Mouse (Mus musculus) inflammation-experienced regulatory T-cells, adult 6 months (primary cell): ENCODE measurements around the gene Psmb2. TPM values are rescaled to one million over a fixed set of nuclear protein-coding genes. Genes with fewer than 3 reads are reported as not detected.

Source experiments
- ATAC-seq: one replicate; pipeline ENCODE4 v1.8.0; 2017
- polyA plus RNA-seq, 3 experiments: library from polyadenylated mRNA; unstranded; fragments of 100-300 nt; shearing (Covaris generic); gene quantifications; one replicate each; pipeline ENCODE4 v1.2.1; 2017

Psmb2 gene
- polyA plus RNA-seq, 3 experiments from 2014 or later, result 279 to 433 (median 354) TPM

- peak; percentile 97 for ATAC-seq
Measured at GRCm38 (mm10) chr4:126753268-126754230, 76.1 kb downstream of the Psmb2 start, which contains the start of the genes Ncdn and AU040320. TSS of gene Ncdn (minus strand) at chr4:126753438. TSS of gene AU040320 (plus strand) at chr4:126753544.

- ATAC-seq, result no peak
Measured at GRCm38 (mm10) chr4:126754231-126754611, 76.8 kb downstream of the Psmb2 start.

GRCm38 (mm10) chr4:126754736-126755374 is 77.4 kb downstream of the Psmb2 start:
- ATAC-seq, result no peak

GRCm38 (mm10) chr4:126756766-126757165 is 79.3 kb downstream of the Psmb2 start:
- no peak for ATAC-seq

- ATAC-seq, result no peak
Measured at GRCm38 (mm10) chr4:126758299-126758698, 80.9 kb downstream of the Psmb2 start.

Other genes starting within 250 kb of the Psmb2 start
- gene Ago3, start 248.1 kb upstream of the Psmb2 start, polyA plus RNA-seq, result 10 to 100 TPM; 18.8 to 24.1 (median 19.1) TPM
- 10 to 100 TPM in 1 of 3 experiments, 1 to 10 TPM in 2; 5.8 to 10.3 (median 9.2) TPM for gene Ago1, start 209.0 kb upstream of the Psmb2 start, polyA plus RNA-seq
- under 1 TPM in 2 of 3 experiments, not detected in 1; 0.16 to 0.27 TPM for gene Ago4, start 144.2 kb upstream of the Psmb2 start, polyA plus RNA-seq
- 10 to 100 TPM in 1 of 3 experiments, 1 to 10 TPM in 2; 2.4 to 30.1 (median 2.6) TPM for gene Clspn, start 120.7 kb upstream of the Psmb2 start, polyA plus RNA-seq
- under 1 TPM; 0.51 to 0.66 (median 0.58) TPM for gene 5730409E04Rik, start 67.8 kb upstream of the Psmb2 start, polyA plus RNA-seq
- not detected for gene Tfap2e, start 58.6 kb downstream of the Psmb2 start, polyA plus RNA-seq
- gene Ncdn, start 75.8 kb downstream of the Psmb2 start, polyA plus RNA-seq, result 10 to 100 TPM in 2 of 3 experiments, 1 to 10 TPM in 1; 9.7 to 12.0 (median 10.1) TPM
- 10 to 100 TPM; 17.0 to 24.0 (median 20.1) TPM for gene AU040320, start 75.9 kb downstream of the Psmb2 start, polyA plus RNA-seq